Mouse (Mus musculus): ENCODE measurements around the gene Psenen.

- TF ChIP-seq CTCF (IDR thresholded peaks at IDR 0.05; ENCODE audit: low read depth) (no peak), EP300 (IDR thresholded peaks at IDR 0.05; ENCODE audit: low read depth) (no peak)
Observed at GRCm38 (mm10) chr7:30598786-30599185, 35.4 kb upstream of the Psenen start, which contains the start of gene Zbtb32.

Measured in liver, embryonic 14.5 days (tissue).